Mouse (Mus musculus): ENCODE results near the gene Fryl.

Gene Fryl

GRCm38 (mm10) chr5:73157502-73157901 is 98.9 kb downstream of the Fryl start:
- DNase-seq (ENCODE audit: low read depth), result no peak

DNA sequence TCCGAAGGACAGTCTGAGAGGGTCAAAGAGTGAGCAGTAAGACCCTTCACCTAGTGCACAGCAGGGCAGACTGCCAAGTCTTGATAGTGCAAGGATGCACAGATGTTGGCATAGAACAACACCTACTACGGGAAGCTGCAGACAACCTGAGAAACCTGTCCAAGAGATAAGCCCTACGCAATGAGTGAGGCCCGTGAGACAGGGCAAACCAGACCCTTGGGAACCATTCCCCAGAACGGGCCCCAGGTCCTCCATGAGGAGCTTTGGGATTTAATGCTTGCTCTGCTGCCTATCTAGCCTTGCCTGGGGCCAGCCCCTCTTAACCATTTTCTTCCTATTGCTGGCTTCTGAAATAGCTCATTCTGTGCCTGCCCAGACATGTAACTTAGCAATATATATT is 99.4 kb downstream of the Fryl start:
- DNase-seq (ENCODE audit: low read depth), result no peak

DNA sequence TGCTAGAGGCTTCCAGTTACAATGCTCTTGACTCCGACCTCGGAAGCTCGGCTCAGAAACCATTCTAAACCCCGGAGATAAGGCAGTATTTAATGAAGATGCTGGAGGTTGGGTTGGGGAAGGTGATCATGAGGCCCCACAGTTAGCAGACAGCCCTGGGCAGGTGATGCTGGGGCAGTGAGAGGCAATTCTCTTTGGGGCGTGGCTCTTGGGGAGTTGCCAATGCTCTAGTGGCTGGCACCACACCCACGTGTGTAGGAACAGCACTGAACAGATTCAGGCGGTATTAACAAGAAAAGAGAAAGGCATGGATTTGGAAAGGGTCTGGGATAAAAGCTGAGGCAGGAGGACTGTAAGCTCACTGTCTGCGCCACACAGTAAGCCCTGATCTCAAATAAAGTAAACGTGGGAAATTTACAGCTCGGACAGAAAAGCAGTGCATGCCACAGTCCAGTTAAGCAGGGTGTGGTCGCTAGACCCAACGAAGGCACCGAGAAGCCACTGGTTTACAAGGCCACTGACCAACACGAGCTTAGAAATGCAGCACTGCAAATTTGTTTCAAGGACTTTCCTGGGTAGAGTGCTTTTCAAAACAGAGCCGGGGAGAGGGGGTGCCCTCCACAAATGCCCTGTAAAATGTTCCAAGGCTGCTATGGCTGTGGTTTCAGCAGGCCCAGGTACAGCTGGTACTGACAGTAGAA is 100.0 kb downstream of the Fryl start:
- no peak for DNase-seq (ENCODE audit: low read depth)

DNA sequence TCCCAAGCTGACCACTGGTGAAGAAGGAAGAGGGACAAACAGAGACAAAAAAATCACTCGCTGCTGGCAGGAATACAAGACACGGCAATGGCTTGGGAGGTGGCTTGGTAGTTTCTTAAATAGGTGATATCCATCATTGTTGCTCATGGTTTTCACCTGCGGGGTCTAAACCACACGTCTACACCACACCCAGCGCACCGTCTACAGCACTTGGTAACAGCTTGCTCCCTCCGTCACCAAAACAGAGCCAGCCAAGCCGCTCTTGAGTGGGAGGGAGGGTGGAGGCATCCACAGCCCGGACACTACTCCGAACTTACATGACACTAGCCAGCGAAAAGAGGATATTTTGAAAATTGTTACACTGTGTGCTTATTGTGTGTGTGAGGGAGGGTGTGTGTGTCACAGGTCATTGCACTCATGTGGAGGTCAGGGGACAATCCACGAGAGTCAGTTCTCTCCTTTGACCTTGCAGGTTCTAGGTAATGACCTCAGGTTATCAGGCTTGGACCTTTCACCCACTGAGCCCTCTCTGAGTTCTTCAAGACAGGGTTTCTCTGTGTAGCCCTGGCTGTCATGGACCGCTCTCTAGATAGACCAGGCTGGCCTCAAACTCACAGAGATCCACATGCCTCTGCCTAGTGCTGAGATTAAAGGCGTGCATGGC is 102.5 kb downstream of the Fryl start:
- no peak for DNase-seq (ENCODE audit: low read depth)

- DNase-seq (ENCODE audit: low read depth), result no peak
Measured at GRCm38 (mm10) chr5:73152206-73152605, 104.2 kb downstream of the Fryl start.

- DNase-seq (ENCODE audit: low read depth), result no peak
Measured at GRCm38 (mm10) chr5:73150877-73151445, 105.5 kb downstream of the Fryl start.

- no peak for DNase-seq (ENCODE audit: low read depth)
Measured at GRCm38 (mm10) chr5:73144987-73145386, 111.4 kb downstream of the Fryl start.

- DNase-seq (ENCODE audit: low read depth), result no peak
Measured at GRCm38 (mm10) chr5:73141712-73142111, 114.7 kb downstream of the Fryl start.

- DNase-seq (ENCODE audit: low read depth), result no peak
Measured at GRCm38 (mm10) chr5:73141161-73141560, 115.3 kb downstream of the Fryl start.

DNA sequence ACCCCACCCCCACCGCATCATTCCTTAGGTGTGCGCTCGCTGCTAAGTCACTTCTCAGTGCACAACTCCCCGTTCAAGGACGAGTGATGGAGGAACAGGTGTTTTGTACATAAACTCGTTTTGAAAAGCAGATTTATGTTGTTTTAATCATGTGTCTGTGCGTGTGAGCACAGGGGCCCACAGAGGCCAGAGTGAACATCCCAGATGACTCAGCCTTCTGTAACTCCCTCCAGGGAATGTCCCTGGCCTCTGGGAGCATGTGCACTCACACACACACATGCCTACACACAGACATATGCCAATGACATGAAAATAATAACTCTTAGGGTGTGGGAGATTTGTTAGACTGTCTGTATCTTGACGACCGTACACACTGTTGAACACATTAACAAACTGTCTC is 118.9 kb downstream of the Fryl start:
- DNase-seq (ENCODE audit: low read depth), result no peak

GRCm38 (mm10) chr5:73135959-73136358 is 120.5 kb downstream of the Fryl start:
- no peak for DNase-seq (ENCODE audit: low read depth)

GRCm38 (mm10) chr5:73135131-73135530 is 121.3 kb downstream of the Fryl start:
- DNase-seq (ENCODE audit: low read depth), result no peak

DNA sequence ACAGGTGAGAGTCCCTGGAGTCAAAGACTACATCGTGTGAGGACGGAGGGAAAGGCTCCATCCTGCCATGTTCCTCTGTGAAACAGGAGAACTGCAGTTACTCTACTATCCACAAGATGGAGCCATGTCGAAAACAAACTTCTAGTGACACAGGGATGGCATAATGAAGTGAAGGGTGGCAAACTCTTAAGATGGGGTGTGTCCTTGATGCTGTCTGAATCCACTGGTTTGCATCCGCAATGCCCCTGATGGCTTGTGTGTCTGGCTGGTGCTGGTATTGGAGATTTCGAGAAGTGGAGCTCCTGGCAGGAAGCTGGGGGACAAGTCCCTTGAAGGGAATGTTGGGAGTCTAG is 122.6 kb downstream of the Fryl start:
- DNase-seq (ENCODE audit: low read depth), result peak; percentile 2

DNA sequence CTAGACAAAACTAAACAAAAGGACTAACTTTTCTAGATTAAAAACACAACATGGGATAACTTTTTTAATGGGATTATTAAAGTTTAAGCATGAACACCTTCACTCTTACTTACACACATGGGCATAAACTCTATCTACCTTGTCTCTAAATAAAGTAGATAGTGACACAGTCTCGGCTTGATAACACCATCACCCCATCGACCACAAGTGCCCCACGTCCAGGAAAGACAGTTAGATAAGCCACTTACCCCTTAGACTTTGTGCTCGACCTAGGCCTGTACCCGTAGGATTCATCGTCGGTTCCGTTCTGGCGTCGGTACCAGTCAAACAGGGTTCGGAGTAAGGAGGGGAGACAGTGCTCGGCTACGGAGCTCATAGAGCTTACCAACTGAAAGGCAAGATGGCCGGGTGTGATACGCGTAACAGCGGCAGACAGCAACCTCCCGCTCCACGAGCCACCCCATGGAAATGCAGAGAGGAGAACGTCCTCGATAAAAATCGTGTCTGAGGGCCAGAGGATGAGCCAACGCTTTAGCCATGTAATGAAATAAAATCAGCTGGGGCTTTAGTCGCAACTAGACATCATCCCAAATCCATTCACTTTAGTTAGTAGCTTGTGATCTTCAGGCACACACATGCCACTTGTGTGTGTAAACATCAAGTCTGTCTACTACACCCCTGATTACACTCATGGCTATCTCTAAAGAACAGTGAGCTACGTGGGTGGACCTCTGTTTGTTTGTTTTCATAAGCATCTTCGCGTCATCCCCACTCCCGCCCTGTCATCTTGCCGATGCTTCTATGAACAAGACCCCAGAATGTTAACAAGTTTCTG is 123.2 kb downstream of the Fryl start:
- no peak for DNase-seq (ENCODE audit: low read depth)

DNA sequence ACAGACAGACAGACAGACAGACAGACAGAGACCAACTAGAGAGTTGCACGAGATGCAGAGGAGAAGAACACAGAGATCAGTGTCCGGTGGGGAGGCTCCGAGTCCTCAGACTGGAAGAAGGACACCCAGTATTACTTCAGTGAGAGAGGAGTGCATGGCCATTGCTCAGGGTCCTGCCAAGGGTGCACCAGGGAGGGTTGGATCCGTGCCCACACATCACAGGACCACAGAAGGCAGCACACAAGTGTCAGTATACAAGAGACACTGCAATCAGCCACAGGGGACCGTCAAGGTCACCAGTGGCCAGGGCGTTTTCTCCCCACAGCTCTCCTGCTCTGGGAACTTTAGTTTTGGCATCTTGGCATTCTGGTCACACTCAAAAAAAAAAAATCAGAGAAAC is 125.4 kb downstream of the Fryl start:
- no peak for DNase-seq (ENCODE audit: low read depth)

DNA sequence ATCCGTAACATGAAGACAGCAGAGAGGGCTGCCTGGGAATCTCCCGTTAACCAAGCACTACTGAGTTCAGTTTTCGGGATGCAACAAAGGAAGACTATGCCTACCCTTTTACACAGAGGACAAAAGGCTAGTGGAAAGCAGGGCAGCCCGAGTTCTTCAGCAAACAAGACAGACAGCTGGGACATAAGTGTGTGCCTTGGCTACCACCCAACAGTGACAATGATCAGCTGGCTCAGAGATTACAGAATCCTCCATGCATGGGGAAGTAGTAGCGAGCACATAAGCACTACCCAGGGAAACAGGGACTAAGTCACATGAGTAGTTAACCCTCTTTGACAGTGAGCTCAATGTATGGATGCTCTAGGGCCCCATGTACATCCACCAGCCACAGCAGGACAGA is 126.5 kb downstream of the Fryl start:
- DNase-seq (ENCODE audit: low read depth), result no peak

DNA sequence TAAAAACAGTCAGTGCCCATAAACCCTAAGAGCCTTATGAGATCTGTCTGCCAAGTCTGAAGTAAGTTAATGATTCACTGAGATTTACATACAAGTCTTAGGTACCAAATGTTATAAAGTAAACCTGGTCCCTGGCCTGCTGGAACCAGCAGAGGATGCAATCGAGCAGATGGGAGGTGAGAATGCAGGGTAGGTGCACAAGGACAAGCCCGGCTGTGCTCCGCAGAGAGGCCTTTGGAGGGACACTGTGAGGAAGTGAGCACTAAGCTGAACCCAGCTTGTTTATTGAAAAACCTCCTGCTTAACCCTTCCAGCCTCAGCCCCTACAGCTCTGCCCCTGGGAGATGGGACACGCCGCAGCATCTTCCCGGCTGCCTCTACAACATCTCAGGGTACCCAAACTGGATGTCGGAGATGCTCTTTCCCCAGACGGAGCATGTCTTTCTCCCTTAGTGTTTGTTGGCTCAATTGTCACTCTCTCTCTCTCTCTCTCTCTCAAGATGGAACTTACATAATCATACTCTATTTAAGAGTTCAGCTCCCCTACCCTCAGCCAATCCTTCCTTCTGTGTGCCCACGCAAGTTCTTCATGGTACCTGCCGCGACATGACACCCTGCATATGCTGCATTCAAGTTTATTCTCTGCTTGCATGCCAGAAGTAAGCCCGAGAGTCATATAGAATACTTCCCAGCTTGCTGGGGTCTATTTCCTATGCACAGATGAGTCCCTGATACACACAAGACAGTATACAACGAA is 136.3 kb downstream of the Fryl start:
- no peak for DNase-seq (ENCODE audit: low read depth)

GRCm38 (mm10) chr5:73119524-73119923 is 136.9 kb downstream of the Fryl start:
- DNase-seq (ENCODE audit: low read depth), result no peak

DNA sequence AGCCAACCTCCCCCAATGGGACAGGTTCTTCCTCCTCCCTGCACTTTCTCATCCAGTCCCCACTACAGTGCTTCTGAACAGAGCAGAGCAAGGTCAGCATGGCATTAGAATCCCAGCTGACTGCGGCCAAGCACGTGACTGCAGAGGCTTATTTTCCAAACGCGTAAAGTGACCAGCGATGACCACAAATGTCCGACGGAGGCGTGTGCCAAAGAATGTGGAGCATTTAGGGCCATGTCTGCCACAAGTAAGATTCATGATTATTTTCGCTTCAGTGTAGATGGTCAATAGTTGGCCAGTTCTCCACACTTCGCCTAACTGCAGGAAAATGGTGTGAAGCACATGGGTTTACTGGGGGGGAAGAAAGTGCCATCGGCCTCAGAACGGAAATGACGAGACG is 137.6 kb downstream of the Fryl start:
- no peak for DNase-seq (ENCODE audit: low read depth)

GRCm38 (mm10) chr5:73114878-73115277 is 141.5 kb downstream of the Fryl start:
- DNase-seq (ENCODE audit: low read depth), result no peak

DNA sequence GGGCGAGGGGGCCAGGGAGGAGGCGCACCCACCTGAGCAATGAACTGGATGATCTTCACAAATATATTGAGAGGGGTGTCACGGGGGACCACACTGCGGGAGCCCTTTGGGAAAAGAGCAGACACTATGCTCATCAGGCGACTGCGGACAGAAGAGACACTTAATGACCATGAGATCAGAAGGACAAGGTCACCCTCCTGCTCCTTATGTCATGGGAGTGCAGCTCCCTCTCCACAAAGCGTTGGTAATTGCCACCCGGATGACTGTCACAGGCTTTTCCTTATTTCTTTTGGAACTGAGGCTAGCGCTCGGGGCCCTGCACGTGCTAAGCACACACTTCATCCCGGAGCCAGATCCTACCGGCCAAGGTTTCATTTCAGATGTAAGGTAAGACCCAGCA is 144.1 kb downstream of the Fryl start:
- DNase-seq (ENCODE audit: low read depth), result no peak

- DNase-seq (ENCODE audit: low read depth), result peak; percentile 1
Measured at GRCm38 (mm10) chr5:73103657-73104056, 152.8 kb downstream of the Fryl start.
